Mouse (Mus musculus) retina, adult 2 months (tissue): ENCODE results near the gene Gm17359.
A peak's percentile ranks its signal among the peaks of the same experiment; 100 is the strongest.

Source experiments
- DNase-seq: peaks from one replicate; pipeline ENCODE4 v3.0.0-alpha.2; 2012; ENCODE audit warnings: low read depth, low spot score

Gm17359 gene

GRCm38 (mm10) chr3:79336044-79336766 lies at the start of gene Gm17359:
Gm17359 (plus strand) TSS chr3:79336661.
- no peak for DNase-seq

GRCm38 (mm10) chr3:79287108-79287576 lies 49.3 kb upstream of the Gm17359 start:
- peak; percentile 70 for DNase-seq

GRCm38 (mm10) chr3:79287699-79288458 lies 48.6 kb upstream of the Gm17359 start:
- DNase-seq = no peak

- DNase-seq = no peak
These were observed 47.4 kb upstream of the Gm17359 start for GRCm38 (mm10) chr3:79289050-79289449.

- DNase-seq = no peak
These were observed 43.4 kb upstream of the Gm17359 start for GRCm38 (mm10) chr3:79293023-79293422.

GRCm38 (mm10) chr3:79294701-79295100 lies 41.8 kb upstream of the Gm17359 start:
- no peak for DNase-seq

- DNase-seq = no peak
These were observed 40.4 kb upstream of the Gm17359 start for GRCm38 (mm10) chr3:79296049-79296448.

- no peak for DNase-seq
These were observed 39.9 kb upstream of the Gm17359 start for GRCm38 (mm10) chr3:79296586-79296985.

GRCm38 (mm10) chr3:79297281-79297680 lies 39.2 kb upstream of the Gm17359 start:
- DNase-seq = no peak

- no peak for DNase-seq
These were observed 37.1 kb upstream of the Gm17359 start for GRCm38 (mm10) chr3:79299401-79299800.

GRCm38 (mm10) chr3:79308605-79309004 lies 27.9 kb upstream of the Gm17359 start:
- DNase-seq = no peak

- no peak for DNase-seq
These were observed 26.3 kb upstream of the Gm17359 start for GRCm38 (mm10) chr3:79310184-79310583.

GRCm38 (mm10) chr3:79311895-79312294 lies 24.6 kb upstream of the Gm17359 start:
- peak; percentile 15 for DNase-seq

- no peak for DNase-seq
These were observed 22.3 kb upstream of the Gm17359 start for GRCm38 (mm10) chr3:79314006-79314698.

GRCm38 (mm10) chr3:79324697-79325526 lies 11.5 kb upstream of the Gm17359 start:
- DNase-seq = no peak

- DNase-seq = no peak
These were observed 6.7 kb upstream of the Gm17359 start for GRCm38 (mm10) chr3:79329691-79330315.

- no peak for DNase-seq
These were observed 3.4 kb upstream of the Gm17359 start for GRCm38 (mm10) chr3:79333051-79333450.

- no peak for DNase-seq
These were observed 2.7 kb upstream of the Gm17359 start for GRCm38 (mm10) chr3:79333643-79334200.

GRCm38 (mm10) chr3:79340737-79341136 lies 4.3 kb downstream of the Gm17359 start:
- no peak for DNase-seq

GRCm38 (mm10) chr3:79342961-79343735 lies 6.7 kb downstream of the Gm17359 start:
- no peak for DNase-seq
